Mouse (Mus musculus): Measurements from ENCODE around the gene Nrd1. TPM values are rescaled to one million over a fixed set of nuclear protein-coding genes. Genes with fewer than 3 reads are reported as not detected.

Gene Nrd1
- total and polyA plus RNA-seq, 2 experiments from 2014 or later = 61.4 to 64.6 TPM

- H3K9me3 ChIP-seq (ENCODE audit: low read length) = no peaks in the 10 kb centered on the region
- no peak overlapping the region for H3K4me3 ChIP-seq (ENCODE audit: low read depth, low read length)
- H3K27me3 ChIP-seq (ENCODE audit: insufficient read depth, low read length) = no peaks in the 10 kb centered on the region
- no peak overlapping the region for H3K4me2 ChIP-seq (ENCODE audit: low read depth, low read length, poor library complexity, severe bottlenecking)
- H3K36me3 ChIP-seq (ENCODE audit: insufficient read depth, low read length) = peaks cover 8% of the 10 kb centered on the region
- ATAC-seq (ENCODE audit: low FRiP score) (no peak), DNase-seq (ENCODE audit: low spot score) (no peak)
- H3K27ac ChIP-seq (ENCODE audit: low read depth, low read length) = no peak overlapping the region
- WGBS = 94% methylated on average over 4 of the region's 4 CpGs
- H3K9ac ChIP-seq (replicated peaks; ENCODE audit: low read length, poor library complexity, severe bottlenecking) = no peak overlapping the region
- TF ChIP-seq CTCF (IDR thresholded peaks at IDR 0.05) = no peak
- H3K4me1 ChIP-seq (ENCODE audit: insufficient read depth, low read length) = no peaks in the 10 kb centered on the region
These were observed 13.6 kb downstream of the Nrd1 start for GRCm38 (mm10) chr4:109014091-109014490.

GRCm38 (mm10) chr4:109017441-109017840 is 17.0 kb downstream of the Nrd1 start:
- no peaks in the 10 kb centered on the region for H3K27me3 ChIP-seq (ENCODE audit: insufficient read depth, low read length)
- H3K4me2 ChIP-seq (ENCODE audit: low read depth, low read length, poor library complexity, severe bottlenecking) = no peak overlapping the region
- H3K9ac ChIP-seq (replicated peaks; ENCODE audit: low read length, poor library complexity, severe bottlenecking) = no peak overlapping the region
- no peak for ATAC-seq (ENCODE audit: low FRiP score)
- H3K36me3 ChIP-seq (ENCODE audit: insufficient read depth, low read length) = peaks cover 14% of the 10 kb centered on the region
- TF ChIP-seq CTCF (IDR thresholded peaks at IDR 0.05) = no peak
- no peak overlapping the region for H3K4me3 ChIP-seq (ENCODE audit: low read depth, low read length)
- DNase-seq (ENCODE audit: low spot score) = no peak
- H3K4me1 ChIP-seq (ENCODE audit: insufficient read depth, low read length) = no peaks in the 10 kb centered on the region
- H3K9me3 ChIP-seq (ENCODE audit: low read length) = no peaks in the 10 kb centered on the region
- 52% methylated on average over 7 of the region's 7 CpGs for WGBS
- H3K27ac ChIP-seq (ENCODE audit: low read depth, low read length) = no peak overlapping the region

GRCm38 (mm10) chr4:109019301-109019700 is 18.8 kb downstream of the Nrd1 start:
- H3K36me3 ChIP-seq (ENCODE audit: insufficient read depth, low read length) = peaks cover 14% of the 10 kb centered on the region
- 77% methylated on average over 4 of the region's 4 CpGs for WGBS

GRCm38 (mm10) chr4:109021976-109022375 is 21.5 kb downstream of the Nrd1 start:
- no peaks in the 10 kb centered on the region for H3K9me3 ChIP-seq (ENCODE audit: low read length)
- no peak for TF ChIP-seq CTCF (IDR thresholded peaks at IDR 0.05)
- WGBS = 93% methylated on average over 1 of the region's 1 CpGs
- ATAC-seq (ENCODE audit: low FRiP score) (no peak), DNase-seq (ENCODE audit: low spot score) (no peak)
- no peak overlapping the region for H3K27ac ChIP-seq (ENCODE audit: low read depth, low read length)
- no peaks in the 10 kb centered on the region for H3K4me1 ChIP-seq (ENCODE audit: insufficient read depth, low read length)
- H3K4me3 ChIP-seq (ENCODE audit: low read depth, low read length) = no peak overlapping the region
- H3K27me3 ChIP-seq (ENCODE audit: insufficient read depth, low read length) = no peaks in the 10 kb centered on the region
- peaks cover 14% of the 10 kb centered on the region for H3K36me3 ChIP-seq (ENCODE audit: insufficient read depth, low read length)
- no peak overlapping the region for H3K4me2 ChIP-seq (ENCODE audit: low read depth, low read length, poor library complexity, severe bottlenecking)
- H3K9ac ChIP-seq (replicated peaks; ENCODE audit: low read length, poor library complexity, severe bottlenecking) = no peak overlapping the region

More at GRCm38 (mm10) chr4:109019301-109019700, 18.8 kb downstream of the Nrd1 start:
- ATAC-seq (ENCODE audit: low FRiP score) (no peak), DNase-seq (ENCODE audit: low spot score) (no peak)
- H3K9ac ChIP-seq (replicated peaks; ENCODE audit: low read length, poor library complexity, severe bottlenecking) = no peak overlapping the region
- H3K9me3 ChIP-seq (ENCODE audit: low read length) = no peaks in the 10 kb centered on the region
- H3K27me3 ChIP-seq (ENCODE audit: insufficient read depth, low read length) = no peaks in the 10 kb centered on the region
- TF ChIP-seq CTCF (IDR thresholded peaks at IDR 0.05) = no peak
- H3K4me3 ChIP-seq (ENCODE audit: low read depth, low read length) = no peak overlapping the region
- no peak overlapping the region for H3K27ac ChIP-seq (ENCODE audit: low read depth, low read length)
- no peak overlapping the region for H3K4me2 ChIP-seq (ENCODE audit: low read depth, low read length, poor library complexity, severe bottlenecking)
- no peaks in the 10 kb centered on the region for H3K4me1 ChIP-seq (ENCODE audit: insufficient read depth, low read length)

- H3K4me1 ChIP-seq (ENCODE audit: insufficient read depth, low read length) = no peaks in the 10 kb centered on the region
- H3K9ac ChIP-seq (replicated peaks; ENCODE audit: low read length, poor library complexity, severe bottlenecking) = no peak overlapping the region
- 67% methylated on average over 3 of the region's 3 CpGs for WGBS
- TF ChIP-seq CTCF (IDR thresholded peaks at IDR 0.05) = no peak
- no peaks in the 10 kb centered on the region for H3K9me3 ChIP-seq (ENCODE audit: low read length)
- peaks cover 16% of the 10 kb centered on the region; the same call in 1 of the 2 replicates for H3K36me3 ChIP-seq (ENCODE audit: insufficient read depth, low read length)
- no peak for DNase-seq (ENCODE audit: low spot score)
- ATAC-seq (ENCODE audit: low FRiP score) = no peak
- H3K4me2 ChIP-seq (ENCODE audit: low read depth, low read length, poor library complexity, severe bottlenecking) = no peak overlapping the region
- H3K4me3 ChIP-seq (ENCODE audit: low read depth, low read length) = no peak overlapping the region
- H3K27ac ChIP-seq (ENCODE audit: low read depth, low read length) = no peak overlapping the region
- no peaks in the 10 kb centered on the region for H3K27me3 ChIP-seq (ENCODE audit: insufficient read depth, low read length)
These were observed 24.6 kb downstream of the Nrd1 start for GRCm38 (mm10) chr4:109025061-109025460.

GRCm38 (mm10) chr4:109026543-109026942 is 26.1 kb downstream of the Nrd1 start:
- 47% methylated on average over 3 of the region's 3 CpGs for WGBS
- no peak overlapping the region for H3K9ac ChIP-seq (replicated peaks; ENCODE audit: low read length, poor library complexity, severe bottlenecking)
- no peak overlapping the region for H3K27ac ChIP-seq (ENCODE audit: low read depth, low read length)
- no peak for ATAC-seq (ENCODE audit: low FRiP score)
- no peak overlapping the region for H3K4me2 ChIP-seq (ENCODE audit: low read depth, low read length, poor library complexity, severe bottlenecking)
- no peak for DNase-seq (ENCODE audit: low spot score)
- peaks cover 24% of the 10 kb centered on the region for H3K36me3 ChIP-seq (ENCODE audit: insufficient read depth, low read length)
- H3K4me3 ChIP-seq (ENCODE audit: low read depth, low read length) = no peak overlapping the region
- H3K4me1 ChIP-seq (ENCODE audit: insufficient read depth, low read length) = no peaks in the 10 kb centered on the region
- H3K9me3 ChIP-seq (ENCODE audit: low read length) = no peaks in the 10 kb centered on the region
- TF ChIP-seq CTCF (IDR thresholded peaks at IDR 0.05) = no peak
- H3K27me3 ChIP-seq (ENCODE audit: insufficient read depth, low read length) = no peaks in the 10 kb centered on the region
